Mouse (Mus musculus) MEL (cell line): ENCODE measurements around the gene Syt7. TPM values are rescaled to one million over a fixed set of nuclear protein-coding genes. Genes with fewer than 3 reads are reported as not detected.

Source experiments
- DNase-seq: peaks from one replicate; pipeline ENCODE4 v3.0.0; 2011; ENCODE audit warnings: low read depth, low spot score
- H3K27ac ChIP-seq: 2 replicates; pipeline ENCODE4 v1.5.1; 2012; ENCODE audit warnings: low read depth, mild to moderate bottlenecking, control low read depth, low read length, moderate library complexity; ENCODE audit not compliant: control insufficient read depth
- H3K27me3 ChIP-seq, 2 experiments: fragments of 150-350 bp in 1 of 2; sonication (generic) in 1 of 2; 2 replicates each; pipeline ENCODE4 v1.6.1; 2012; ENCODE audit warnings: low read length in 2 of 2, mild to moderate bottlenecking in 2 of 2, improper control_type of control experiment in 1 of 2, moderate library complexity in 1 of 2; ENCODE audit not compliant: insufficient read depth in 2 of 2, control insufficient read depth in 1 of 2
- H3K36me3 ChIP-seq, 2 experiments: 2 replicates each; pipeline ENCODE4 v1.6.1; 2012 to 2014; ENCODE audit warnings: low read length in 2 of 2, improper control_type of control experiment in 1 of 2, inconsistent platforms in 1 of 2, mild to moderate bottlenecking in 1 of 2; ENCODE audit not compliant: insufficient read depth in 2 of 2, control insufficient read depth in 1 of 2
- H3K4me1 ChIP-seq, 2 experiments: fragments of 150-350 bp in 1 of 2; sonication (generic) in 1 of 2; 2 replicates each; pipeline ENCODE4 v1.6.1; 2012; ENCODE audit warnings: low read length in 2 of 2, improper control_type of control experiment in 1 of 2, mild to moderate bottlenecking in 1 of 2; ENCODE audit not compliant: insufficient read depth in 2 of 2, control insufficient read depth in 1 of 2
- H3K4me3 ChIP-seq, 2 experiments: fragments of 150-350 bp in 1 of 2; sonication (generic) in 1 of 2; 2 replicates each; pipeline ENCODE4 v1.5.1; 2012; ENCODE audit warnings: low read depth in 2 of 2, low read length in 2 of 2, mild to moderate bottlenecking in 2 of 2, moderate library complexity in 2 of 2, control low read depth in 1 of 2, improper control_type of control experiment in 1 of 2; ENCODE audit not compliant: control insufficient read depth in 1 of 2, insufficient read depth in 1 of 2
- H3K79me2 ChIP-seq: 2 replicates; pipeline ENCODE4 v1.6.1; 2012; ENCODE audit warnings: mild to moderate bottlenecking, low read length, moderate library complexity; ENCODE audit not compliant: control insufficient read depth, poor library complexity, insufficient read depth
- H3K9ac ChIP-seq: 2 replicates; pipeline ENCODE4 v1.6.1; 2012; ENCODE audit warnings: low read depth, mild to moderate bottlenecking, control low read depth, low read length, moderate library complexity; ENCODE audit not compliant: control insufficient read depth, poor library complexity, severe bottlenecking
- H3K9me3 ChIP-seq: fragments of 150-350 bp; sonication (generic); replicated peaks from 2 replicates; pipeline ENCODE4 v1.6.1; 2012; ENCODE audit warnings: mild to moderate bottlenecking, low read length, improper control_type of control experiment, moderate library complexity; ENCODE audit not compliant: insufficient read depth
- BHLHE40 ChIP-seq: IDR thresholded peaks from 2 replicates; pipeline ENCODE4 v1.6.1; 2012; ENCODE audit warnings: low read depth, mild to moderate bottlenecking, inconsistent platforms, low read length, improper control_type of control experiment, borderline replicate concordance
- CHD1 ChIP-seq: IDR thresholded peaks from 2 replicates; pipeline ENCODE4 v1.6.1; 2012; ENCODE audit warnings: low read depth, mild to moderate bottlenecking, inconsistent platforms, low read length, improper control_type of control experiment
- CHD2 ChIP-seq: IDR thresholded peaks from 2 replicates; pipeline ENCODE4 v1.6.1; 2011; ENCODE audit warnings: low read length, improper control_type of control experiment
- E2F4 ChIP-seq: IDR thresholded peaks from 2 replicates; pipeline ENCODE4 v1.6.1; 2011; ENCODE audit warnings: low read depth, low read length, improper control_type of control experiment, borderline replicate concordance
- EP300 ChIP-seq, 2 experiments: IDR thresholded peaks; 2 replicates each; pipeline ENCODE4 v1.6.1; 2011; ENCODE audit warnings: improper control_type of control experiment in 2 of 2, low read length in 2 of 2, low read depth in 1 of 2, mild to moderate bottlenecking in 1 of 2
- GATA1 ChIP-seq: IDR thresholded peaks from 2 replicates; pipeline ENCODE4 v1.6.1; 2011; ENCODE audit warnings: low read depth, low read length, improper control_type of control experiment
- HCFC1 ChIP-seq: IDR thresholded peaks from 2 replicates; pipeline ENCODE4 v1.6.1; 2012; ENCODE audit warnings: low read depth, mild to moderate bottlenecking, inconsistent platforms, low read length, improper control_type of control experiment, moderate library complexity
- KAT2A ChIP-seq: conservative IDR thresholded peaks from 2 replicates; pipeline ENCODE4 v1.6.1; 2012; ENCODE audit warnings: low read depth, low read length, improper control_type of control experiment, inconsistent platforms
- MAFK ChIP-seq: IDR thresholded peaks from 2 replicates; pipeline ENCODE4 v1.6.1; 2011; ENCODE audit warnings: low read depth, mild to moderate bottlenecking, low read length, improper control_type of control experiment, borderline replicate concordance
- MAZ ChIP-seq: IDR thresholded peaks from 2 replicates; pipeline ENCODE4 v1.6.1; 2012; ENCODE audit warnings: low read depth, mild to moderate bottlenecking, inconsistent platforms, low read length, improper control_type of control experiment
- MEF2A ChIP-seq: IDR thresholded peaks from 2 replicates; pipeline ENCODE4 v1.6.1; 2014; ENCODE audit warnings: low read depth, mild to moderate bottlenecking, inconsistent platforms, low read length, improper control_type of control experiment; ENCODE audit not compliant: poor library complexity, insufficient replicate concordance, severe bottlenecking; ENCODE audit errors: extremely low read depth
- MXI1 ChIP-seq: IDR thresholded peaks from 2 replicates; pipeline ENCODE4 v1.6.1; 2011; ENCODE audit warnings: mild to moderate bottlenecking, low read depth, low read length, improper control_type of control experiment
- MYB ChIP-seq: IDR thresholded peaks from 2 replicates; pipeline ENCODE4 v1.6.1; 2011; ENCODE audit warnings: mild to moderate bottlenecking, low read depth, low read length, improper control_type of control experiment
- NELFE ChIP-seq: IDR thresholded peaks from 2 replicates; pipeline ENCODE4 v1.6.1; 2011; ENCODE audit warnings: low read depth, low read length, improper control_type of control experiment
- POLR2AphosphoS2 ChIP-seq: IDR thresholded peaks from 2 replicates; pipeline ENCODE4 v1.6.1; 2011; ENCODE audit warnings: low read length, improper control_type of control experiment
- POLR2AphosphoS5 ChIP-seq: IDR thresholded peaks from 2 replicates; pipeline ENCODE4 v1.6.1; 2012; ENCODE audit warnings: low read depth, borderline replicate concordance, mild to moderate bottlenecking, inconsistent platforms, low read length, moderate library complexity, mixed read lengths
- RAD21 ChIP-seq: IDR thresholded peaks from 2 replicates; pipeline ENCODE4 v1.6.1; 2011; ENCODE audit warnings: mild to moderate bottlenecking, low read depth, low read length, improper control_type of control experiment
- SMC3 ChIP-seq: IDR thresholded peaks from 2 replicates; pipeline ENCODE4 v1.6.1; 2011; ENCODE audit warnings: low read depth, low read length, improper control_type of control experiment
- USF1 ChIP-seq: IDR thresholded peaks from 2 replicates; pipeline ENCODE4 v1.6.1; 2014; ENCODE audit warnings: low read depth, mild to moderate bottlenecking, inconsistent platforms, low read length, improper control_type of control experiment, moderate library complexity
- USF2 ChIP-seq, 2 experiments: IDR thresholded peaks; 2 replicates each; pipeline ENCODE4 v1.6.1; 2011 to 2012; ENCODE audit warnings: improper control_type of control experiment in 2 of 2, low read length in 2 of 2, borderline replicate concordance in 1 of 2, inconsistent platforms in 1 of 2, low read depth in 1 of 2, mild to moderate bottlenecking in 1 of 2; ENCODE audit not compliant: insufficient read depth in 1 of 2
- ZMIZ1 ChIP-seq: IDR thresholded peaks from 2 replicates; pipeline ENCODE4 v1.6.1; 2012; ENCODE audit warnings: low read depth, mild to moderate bottlenecking, inconsistent platforms, low read length, improper control_type of control experiment, moderate library complexity
- ZNF384 ChIP-seq: IDR thresholded peaks from 2 replicates; pipeline ENCODE4 v1.6.1; 2012; ENCODE audit warnings: low read depth, mild to moderate bottlenecking, inconsistent platforms, low read length, improper control_type of control experiment
- polyA plus RNA-seq, 2 experiments: library from polyadenylated mRNA; stranded (reverse) in 1 of 2; unstranded in 1 of 2; fragments of >175 nt in 1 of 2; fragments of >200 nt in 1 of 2; gene quantifications; 2 replicates each; pipeline versions ENCODE4 v1.2.1 to v1.2.4; 2012; ENCODE audit warnings: low replicate concordance in 2 of 2, low read depth in 1 of 2; ENCODE audit not compliant: insufficient read length in 2 of 2, insufficient read depth in 1 of 2, missing spikeins in 1 of 2
- total RNA-seq: library from RNA; depleted of rRNA; stranded (reverse); fragments of 300-350 nt; gene quantifications from 2 replicates; pipeline ENCODE4 v1.2.3, GENCODE M21; 2012

The Syt7 gene
- total and polyA plus RNA-seq, 3 experiments = not detected

- H3K4me1 ChIP-seq = no peaks in the 10 kb centered on the region
- H3K9ac ChIP-seq = no peak overlapping the region
- H3K9me3 ChIP-seq = no peaks in the 10 kb centered on the region
- no peak for TF ChIP-seq ZMIZ1
- no peak for TF ChIP-seq E2F4
- no peak for TF ChIP-seq POLR2AphosphoS5
- TF ChIP-seq SMC3 = no peak
- TF ChIP-seq POLR2AphosphoS2 = no peak
- H3K79me2 ChIP-seq = no peaks in the 10 kb centered on the region
- H3K4me3 ChIP-seq = no peak overlapping the region
- H3K27me3 ChIP-seq = peaks cover 0 to 2% of the 10 kb centered on the region in 2 experiments; a peak in 1 of 4 replicates
- no peak for DNase-seq
- no peak overlapping the region for H3K27ac ChIP-seq
- H3K36me3 ChIP-seq = no peaks in the 10 kb centered on the region
Measured at GRCm38 (mm10) chr19:10417436-10417835, 28.5 kb downstream of the Syt7 start.

GRCm38 (mm10) chr19:10421986-10422976, 33.4 kb downstream of the Syt7 start:
- Histone ChIP-seq H3K27ac (no peak overlapping the region), H3K27me3 (peaks cover 0 to 2% of the 10 kb centered on the region in 2 experiments; a peak in 1 of 4 replicates), H3K4me3 (no peak overlapping the region), H3K4me1 (no peaks in the 10 kb centered on the region), H3K9me3 (no peaks in the 10 kb centered on the region), H3K79me2 (no peaks in the 10 kb centered on the region), H3K9ac (no peak overlapping the region), H3K36me3 (no peaks in the 10 kb centered on the region)
- TF ChIP-seq MXI1 (no peak), NELFE (no peak), MAFK (no peak), GATA1 (no peak), EP300 (IDR thresholded peaks at IDR 0.05; ENCODE audit: low read depth in 1 of 2, low read length in 2 of 2) (no peak), BHLHE40 (no peak), USF2 (IDR thresholded peaks at IDR 0.05; ENCODE audit: borderline replicate concordance in 1 of 2, insufficient read depth in 1 of 2, low read depth in 1 of 2, low read length in 2 of 2) (no peak), POLR2AphosphoS2 (no peak), MYB (no peak)
- DNase-seq = no peak

- Histone ChIP-seq H3K4me1 (no peaks in the 10 kb centered on the region), H3K9me3 (no peaks in the 10 kb centered on the region), H3K9ac (no peak overlapping the region), H3K27ac (no peak overlapping the region), H3K4me3 (no peak overlapping the region), H3K27me3 (no peaks in the 10 kb centered on the region; a peak in 1 of 4 replicates), H3K36me3 (no peaks in the 10 kb centered on the region), H3K79me2 (no peaks in the 10 kb centered on the region)
- DNase-seq = no peak
- TF ChIP-seq EP300 (IDR thresholded peaks at IDR 0.05; ENCODE audit: low read depth in 1 of 2, low read length in 2 of 2) (no peak), RAD21 (no peak), USF2 (IDR thresholded peaks at IDR 0.05; ENCODE audit: borderline replicate concordance in 1 of 2, insufficient read depth in 1 of 2, low read depth in 1 of 2, low read length in 2 of 2) (no peak), MXI1 (no peak), MEF2A (no peak), CHD1 (no peak), SMC3 (no peak), KAT2A (no peak), ZNF384 (no peak), POLR2AphosphoS2 (no peak), USF1 (no peak), MAZ (no peak), HCFC1 (no peak), CHD2 (no peak), GATA1 (no peak), MAFK (no peak)
Measured at GRCm38 (mm10) chr19:10424751-10425150, 35.9 kb downstream of the Syt7 start.
